15 mouse cellular contexts compared by ENCODE assay signal in the genomic region with DNA sequence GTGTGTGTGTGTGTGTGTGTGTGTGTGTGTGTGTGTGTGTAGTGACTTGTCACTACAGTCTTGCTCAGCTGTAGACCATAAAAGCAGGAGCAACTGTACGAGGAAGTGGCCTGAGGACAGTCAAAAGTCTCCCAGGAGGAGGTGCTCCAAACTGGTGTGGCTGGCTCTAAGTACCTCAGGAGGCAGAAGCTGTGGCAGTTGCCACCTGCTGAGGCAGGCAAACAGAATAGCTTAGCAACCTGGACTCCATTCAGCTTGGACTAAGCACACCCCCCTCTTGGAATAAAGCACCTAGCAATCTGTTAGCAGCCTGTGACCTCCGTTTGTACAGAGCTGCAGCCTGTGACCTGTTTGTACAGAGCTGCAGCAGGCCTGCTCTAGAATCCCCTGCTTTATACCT. TPM values are rescaled to one million over a fixed set of nuclear protein-coding genes. Genes with fewer than 3 reads are reported as not detected.
DNase-seq lines count a peak whose midpoint lies in the region; ATAC-seq lines count a peak whose summit lies in the region.
"Had no signal": no experiment of that assay in that cellular context is flagged by ENCODE, and none has a peak within 500 bp of the region (broad histone marks: within the 10 kb centered on the region; RNA-seq: fewer than 3 reads in every experiment).

No protein-coding gene starts in this region.

- ATAC-seq in megakaryocyte-erythroid progenitor cell, adult 5-6 weeks (replicated peaks; ENCODE audit: low FRiP score, low TSS enrichment, poor library complexity, severe bottlenecking), result no peak
- ATAC-seq: midbrain, embryonic 13.5 days had no signal

- DNase-seq in cerebellum, adult 11-12 months, result peak; percentile 32
- no peak for DNase-seq in cerebellum, postnatal 14 days
- peak; percentile 36 for DNase-seq in lung, postnatal 25 days (ENCODE audit: low spot score)
- DNase-seq in lung, postnatal 4 days, result no peak
- DNase-seq in retina, embryonic 14.5 days (ENCODE audit: low spot score), result peak; percentile 16
- DNase-seq in left cerebral cortex, adult 11 months (ENCODE audit: low spot score), result no peak
- no peak for DNase-seq in spleen, postnatal 14 days (ENCODE audit: low spot score in 2 of 2)
- DNase-seq: adrenal gland, postnatal 36 days; gastrocnemius, postnatal 25 days; heart, postnatal 14 days; kidney, adult 2 months; kidney, postnatal 14 days; liver, embryonic 13.5 days had no signal

RNA-seq across cellular contexts. Expression of gene Zfp956, which starts 30.7 kb away (rescaled TPM):
- total RNA-seq in megakaryocyte-erythroid progenitor cell, adult 5-6 weeks (2014; fragmentation: Nextera tagmentation), result 17.5 and 20.5 TPM in 2 replicates
- total RNA-seq in megakaryocyte-erythroid progenitor cell, adult 5-6 weeks (2017), result 13.2 and 20.4 TPM in 2 replicates

Comparison
In these comparisons a context has a peak if more than half of its experiments do, and no peak if none do; other contexts are left out.
1. DNase-seq: peak in cerebellum, adult 11-12 months (single experiment), lung, postnatal 25 days (single experiment) and retina, embryonic 14.5 days (single experiment); none in cerebellum, postnatal 14 days (0 of 2), lung, postnatal 4 days (0 of 2), left cerebral cortex, adult 11 months (single experiment) and spleen, postnatal 14 days (0 of 2).